In the genomic region with DNA sequence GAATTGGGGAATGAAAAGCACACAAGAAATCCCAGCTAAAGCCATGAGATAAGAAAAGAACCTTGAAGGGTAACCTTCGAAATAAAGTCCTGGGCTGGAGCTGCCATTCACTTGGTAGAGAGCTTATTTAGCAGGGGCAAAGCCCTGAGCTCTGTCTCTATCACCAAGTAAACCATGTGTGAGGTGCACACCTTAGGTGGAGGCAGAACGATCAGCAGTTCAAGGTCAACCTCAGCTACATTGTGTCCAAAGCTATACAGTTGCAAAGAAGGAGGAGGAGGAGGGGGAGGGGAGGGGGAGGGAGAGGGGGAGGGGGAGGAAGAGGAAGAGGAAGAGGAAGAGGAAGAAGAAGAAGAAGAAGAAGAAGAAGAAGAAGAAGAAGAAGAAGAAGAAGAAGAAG, we compare ENCODE assay signal across 20 mouse cellular contexts. TPM values are rescaled to one million over a fixed set of nuclear protein-coding genes. Genes with fewer than 3 reads are reported as not detected.
DNase-seq lines count a peak whose midpoint lies in the region; TF ChIP-seq lines count a peak whose summit lies in the region.
"Had no signal": no experiment of that assay in that cellular context is flagged by ENCODE, and none has a peak within 500 bp of the region (broad histone marks: within the 10 kb centered on the region; RNA-seq: fewer than 3 reads in every experiment).

No protein-coding gene starts in this region.

- H3K27me3 ChIP-seq in ES-Bruce4 (ENCODE audit: control insufficient read depth, insufficient read depth, low read length, poor library complexity, severe bottlenecking): no peaks in the 10 kb centered on the region
- no peaks in the 10 kb centered on the region for H3K27me3 ChIP-seq in limb, embryonic 10.5 days (ENCODE audit: low read depth, poor library complexity, severe bottlenecking)
- H3K27me3 ChIP-seq: embryonic facial prominence, embryonic 12.5 days; forebrain, embryonic 13.5 days; forebrain, embryonic 15.5 days had no signal

- TF ChIP-seq CTCF in ES-Bruce4 (IDR thresholded peaks at IDR 0.05; ENCODE audit: low read depth, low read length): no peak
- TF ChIP-seq CTCF in lung, adult 2 months (IDR thresholded peaks at IDR 0.05; ENCODE audit: insufficient read depth, low read length): no peak

- no peak overlapping the region for H3K9ac ChIP-seq in ES-Bruce4 (ENCODE audit: low read depth, poor library complexity, severe bottlenecking)
- H3K9ac ChIP-seq: embryonic facial prominence, embryonic 12.5 days; forebrain, embryonic 13.5 days; forebrain, embryonic 15.5 days; forebrain, postnatal 0 days had no signal

- DNase-seq in adrenal gland, adult 2 months: peak; percentile 26
- DNase-seq in adrenal gland, postnatal 14 days: no peak
- DNase-seq in ES-CJ7 (ENCODE audit: low read depth, low spot score) (peak; percentile 81), ZHBTc4 (ENCODE audit: low read depth, low spot score) (peak; percentile 55)
- no peak for DNase-seq in limb, embryonic 10.5 days (ENCODE audit: low spot score)
- no peak for DNase-seq in lung, adult 2 months
- DNase-seq: adrenal gland, postnatal 10 days; adrenal gland, postnatal 36 days; cerebellum, adult 11 months; cerebellum, adult 18-20 months; cerebellum, adult 8-10 months; cerebellum, adult 9-11 months; cerebellum, postnatal 14 days; cerebellum, postnatal 36 days; forebrain, postnatal 0 days had no signal

- 0 out of 2 replicates have a peak, but pooled peaks have one; percentile 16 for TF ChIP-seq EP300 in ES-Bruce4 (IDR thresholded peaks at IDR 0.05; ENCODE audit: insufficient read depth, low read depth, low read length)

- TF ChIP-seq POLR2A in ES-Bruce4 (IDR thresholded peaks at IDR 0.05; ENCODE audit: insufficient read depth, low read length): no peak
- no peak for TF ChIP-seq POLR2A in lung, adult 2 months (IDR thresholded peaks at IDR 0.05; ENCODE audit: borderline replicate concordance, extremely low read depth, low read depth, low read length)

- no peak overlapping the region for H3K4me3 ChIP-seq in ES-Bruce4 (ENCODE audit: low read depth, low read length)
- H3K4me3 ChIP-seq in limb, embryonic 10.5 days: no peak overlapping the region
- no peak overlapping the region for H3K4me3 ChIP-seq in lung, adult 2 months (replicated peaks; ENCODE audit: extremely low read depth, low read depth, low read length)
- H3K4me3 ChIP-seq: embryonic facial prominence, embryonic 10.5 days; embryonic facial prominence, embryonic 12.5 days; forebrain, embryonic 13.5 days; forebrain, embryonic 15.5 days had no signal

- WGBS in limb, embryonic 10.5 days: 84% methylated on average over 2 of the region's 2 CpGs
- WGBS in lung, adult 2 months: 68% methylated on average over 2 of the region's 2 CpGs

- H3K27ac ChIP-seq in ES-Bruce4 (ENCODE audit: insufficient read depth, low read length): no peak overlapping the region
- H3K27ac ChIP-seq in limb, embryonic 10.5 days: no peak overlapping the region
- H3K27ac ChIP-seq: embryonic facial prominence, embryonic 10.5 days; embryonic facial prominence, embryonic 12.5 days; forebrain, embryonic 13.5 days; forebrain, embryonic 15.5 days had no signal

- H3K4me1 ChIP-seq in ES-Bruce4 (ENCODE audit: control insufficient read depth, insufficient read depth, low read length): peaks cover 4% of the 10 kb centered on the region
- H3K4me1 ChIP-seq in limb, embryonic 10.5 days: peaks cover 7% of the 10 kb centered on the region
- H3K4me1 ChIP-seq in lung, adult 2 months (ENCODE audit: control insufficient read depth, insufficient read depth, low read length): no peaks in the 10 kb centered on the region
- H3K4me1 ChIP-seq: forebrain, embryonic 13.5 days; forebrain, embryonic 15.5 days had no signal

- H3K9me3 ChIP-seq in ES-Bruce4 (replicated peaks; ENCODE audit: control insufficient read depth, insufficient read depth, low read length, poor library complexity, severe bottlenecking): no peaks in the 10 kb centered on the region
- no peaks in the 10 kb centered on the region for H3K9me3 ChIP-seq in limb, embryonic 10.5 days (replicated peaks)
- H3K9me3 ChIP-seq: embryonic facial prominence, embryonic 10.5 days; embryonic facial prominence, embryonic 12.5 days; forebrain, embryonic 13.5 days; forebrain, embryonic 15.5 days had no signal

- H3K36me3 ChIP-seq in ES-Bruce4 (ENCODE audit: control insufficient read depth, insufficient read depth, low read length, poor library complexity, severe bottlenecking): no peaks in the 10 kb centered on the region
- H3K36me3 ChIP-seq in limb, embryonic 10.5 days: no peaks in the 10 kb centered on the region
- H3K36me3 ChIP-seq: embryonic facial prominence, embryonic 10.5 days; embryonic facial prominence, embryonic 12.5 days; forebrain, embryonic 15.5 days had no signal

RNA-seq across cellular contexts. Expression of gene Nacc2, which starts 46.9 kb away (rescaled TPM):
- 10 to 100 TPM; 36.1 to 52.3 TPM for total RNA-seq in adrenal gland, adult 2 months (2021)
- 69.8 and 94.3 TPM in 2 replicates for polyA plus RNA-seq in adrenal gland, adult 2 months (2012; rRNA removed)
- total RNA-seq in adrenal gland, postnatal 14 days (2021): 25.9 and 30.5 TPM in 2 replicates
- polyA plus RNA-seq in ES-Bruce4 (2011; ENCODE audit: insufficient read depth, insufficient read length, low read depth, missing spikeins): 4.0 and 5.9 TPM in 2 replicates
- 3.2 and 3.6 TPM in 2 replicates for polyA plus RNA-seq in limb, embryonic 10.5 days (2016; fragmentation: Nextera tagmentation; extraction: Ambion mirVana)
- 26.3 and 36.5 TPM in 2 replicates for polyA plus RNA-seq in lung, adult 2 months (2012; rRNA removed)

RNA-seq across cellular contexts. Expression of gene Ubac1, which starts 54.6 kb away (rescaled TPM):
- 10 to 100 TPM; 32.9 to 40.0 TPM for total RNA-seq in adrenal gland, adult 2 months (2021)
- polyA plus RNA-seq in adrenal gland, adult 2 months (2012; rRNA removed): 37.8 and 42.3 TPM in 2 replicates
- 53.0 and 58.0 TPM in 2 replicates for total RNA-seq in adrenal gland, postnatal 14 days (2021)
- polyA plus RNA-seq in ES-Bruce4 (2011; ENCODE audit: insufficient read depth, insufficient read length, low read depth, missing spikeins): 87.0 and 95.0 TPM in 2 replicates
- polyA plus RNA-seq in limb, embryonic 10.5 days (2016; fragmentation: Nextera tagmentation; extraction: Ambion mirVana): 95.5 and 95.6 TPM in 2 replicates
- polyA plus RNA-seq in lung, adult 2 months (2012; rRNA removed): 29.3 and 38.1 TPM in 2 replicates

Comparison
In these comparisons a context has a peak if more than half of its experiments do, and no peak if none do; other contexts are left out.
1. DNase-seq: peak in adrenal gland, adult 2 months (single experiment), ES-CJ7 (single experiment) and ZHBTc4 (single experiment); none in adrenal gland, postnatal 14 days (single experiment), limb, embryonic 10.5 days (single experiment) and lung, adult 2 months (single experiment).